Mouse (Mus musculus) embryo, embryonic 10 days (tissue): ENCODE results near the gene Olfr1402.
A peak's percentile ranks its signal among the peaks of the same experiment; 100 is the strongest.

Source experiments
- DNase-seq: peaks from one replicate; pipeline ENCODE4 v3.0.0-alpha.2; 2015; ENCODE audit warnings: low spot score

Gene Olfr1402

GRCm38 (mm10) chr3:97421920-97422319, at the start of gene Olfr1402:
Gene Olfr1402 (minus strand): TSS chr3:97422020.
- DNase-seq: no peak

- no peak for DNase-seq
These were observed 33.5 kb upstream of the Olfr1402 start for GRCm38 (mm10) chr3:97455286-97455685.

- DNase-seq: no peak
These were observed 16.8 kb upstream of the Olfr1402 start for GRCm38 (mm10) chr3:97438619-97439018.

GRCm38 (mm10) chr3:97394289-97394688, 27.5 kb downstream of the Olfr1402 start:
- DNase-seq: peak; percentile 44

- DNase-seq: peak; percentile 54
These were observed 28.7 kb downstream of the Olfr1402 start for GRCm38 (mm10) chr3:97393079-97393478.

GRCm38 (mm10) chr3:97370382-97370781, 51.4 kb downstream of the Olfr1402 start:
- no peak for DNase-seq

- DNase-seq: no peak
These were observed 58.3 kb downstream of the Olfr1402 start for GRCm38 (mm10) chr3:97363418-97364098.

- DNase-seq: no peak
These were observed 63.4 kb downstream of the Olfr1402 start for GRCm38 (mm10) chr3:97358448-97358847.
